Mouse (Mus musculus) v-Abl transformed pro-B cells (cell line): ENCODE data around the gene Arl3.

ENCODE experiments used
- in situ Hi-C, 2 experiments: fragments of 400-800 bp; cut with MboI; formaldehyde crosslinking; loops; one replicate each; pipeline ENCODE4 v1.15.1; 2025; ENCODE audit not compliant: unreplicated experiment in 2 of 2

Arl3 gene

GRCm38 (mm10) chr19:46481352-46481751, 91.6 kb downstream of the Arl3 start:
- in situ Hi-C loops: loop anchor here in 1 of 2 experiments (5.0 kb wide), 1 partner anchor 34 kb away; no protein-coding TSS in a partner anchor
